Mouse (Mus musculus) cerebellum, adult 18-20 months (tissue): ENCODE data around the gene 2210010C04Rik.

ENCODE experiments used
- DNase-seq, 2 experiments: peaks; one replicate each; pipeline ENCODE4 v3.0.0; 2021

The 2210010C04Rik gene

GRCm38 (mm10) chr6:41035409-41035808 lies at the start of gene 2210010C04Rik:
Gene 2210010C04Rik (minus strand): TSS chr6:41035509.
- DNase-seq: no peak

GRCm38 (mm10) chr6:41080121-41080520 lies 44.8 kb upstream of the 2210010C04Rik start:
- no peak for DNase-seq

DNA sequence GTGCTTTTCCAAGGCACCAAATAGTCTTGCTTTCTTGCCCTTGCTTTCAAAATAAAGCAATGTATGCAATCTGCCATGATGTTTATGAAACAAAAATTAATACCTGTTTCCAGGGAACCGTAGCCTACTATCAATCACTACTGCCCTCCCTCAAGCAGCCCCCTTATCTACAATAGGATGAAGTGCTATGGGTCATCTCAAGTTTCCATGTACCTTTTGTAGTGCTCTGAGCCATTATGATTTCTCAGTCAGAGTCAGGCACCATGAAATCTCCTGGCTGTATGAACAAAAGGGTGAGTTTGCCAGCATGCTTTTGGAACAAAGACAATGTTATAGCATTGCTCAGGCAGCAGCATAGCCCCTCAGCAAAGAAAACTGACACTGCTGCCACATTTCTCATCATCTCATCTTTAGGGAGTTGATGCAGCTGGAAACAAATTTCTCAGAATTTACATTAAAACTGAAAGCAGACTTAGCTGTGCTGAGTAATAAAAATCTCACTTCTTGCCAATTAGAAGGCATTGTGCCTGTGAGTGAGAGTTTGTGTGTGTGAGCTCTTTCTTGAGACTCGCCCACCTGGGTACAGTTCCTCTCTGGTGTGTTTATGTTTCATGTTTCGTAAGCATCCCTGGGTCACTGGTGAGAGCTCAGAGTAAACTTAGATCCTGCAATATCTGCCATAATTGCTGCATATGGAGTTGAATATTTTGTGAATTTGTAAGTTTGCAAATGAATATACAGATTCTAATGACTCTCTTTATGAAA lies 43.4 kb upstream of the 2210010C04Rik start:
- DNase-seq: no peak

GRCm38 (mm10) chr6:41075753-41076152 lies 40.4 kb upstream of the 2210010C04Rik start:
- DNase-seq: no peak

- DNase-seq: no peak
Observed at GRCm38 (mm10) chr6:41063332-41063731, 28.0 kb upstream of the 2210010C04Rik start.

DNA sequence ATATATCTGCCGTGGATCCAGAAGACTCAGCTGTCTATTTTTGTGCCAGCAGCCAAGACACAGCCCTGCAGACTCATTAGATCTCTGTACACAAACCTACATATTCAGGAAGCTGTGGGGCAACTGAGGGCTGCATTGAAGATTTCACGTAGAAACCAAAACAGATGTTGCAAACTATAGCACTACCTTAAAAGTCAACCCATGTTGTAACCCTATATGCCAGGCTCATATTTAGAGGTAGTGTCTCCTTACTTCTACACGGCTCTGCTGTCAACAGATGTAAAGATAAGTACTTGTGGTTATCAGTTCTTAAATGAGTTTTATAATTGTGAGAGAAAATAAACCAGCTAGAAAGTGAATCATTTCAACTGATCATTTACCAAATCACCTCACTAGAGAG lies 27.4 kb upstream of the 2210010C04Rik start:
- no peak for DNase-seq

GRCm38 (mm10) chr6:41062081-41062480 lies 26.8 kb upstream of the 2210010C04Rik start:
- no peak for DNase-seq

DNA sequence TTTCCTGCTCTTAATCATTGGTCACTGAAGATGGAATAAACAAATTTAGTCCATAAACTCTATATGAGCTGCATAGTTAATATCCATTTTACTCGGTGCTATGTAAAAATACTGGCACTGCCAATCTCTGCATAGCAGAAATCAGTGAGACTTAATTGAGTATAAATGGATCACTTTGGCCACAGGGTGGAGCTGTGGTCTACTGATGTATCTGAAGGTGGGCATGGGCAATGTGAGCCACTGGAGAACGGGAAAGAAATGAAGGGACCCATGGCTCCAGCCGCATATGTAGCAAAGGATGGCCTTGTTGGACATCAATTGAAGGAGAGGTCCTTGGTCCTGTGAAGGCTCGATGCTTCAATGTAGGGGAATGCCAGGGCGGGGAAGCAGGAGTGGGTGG lies 25.8 kb upstream of the 2210010C04Rik start:
- DNase-seq: no peak

DNA sequence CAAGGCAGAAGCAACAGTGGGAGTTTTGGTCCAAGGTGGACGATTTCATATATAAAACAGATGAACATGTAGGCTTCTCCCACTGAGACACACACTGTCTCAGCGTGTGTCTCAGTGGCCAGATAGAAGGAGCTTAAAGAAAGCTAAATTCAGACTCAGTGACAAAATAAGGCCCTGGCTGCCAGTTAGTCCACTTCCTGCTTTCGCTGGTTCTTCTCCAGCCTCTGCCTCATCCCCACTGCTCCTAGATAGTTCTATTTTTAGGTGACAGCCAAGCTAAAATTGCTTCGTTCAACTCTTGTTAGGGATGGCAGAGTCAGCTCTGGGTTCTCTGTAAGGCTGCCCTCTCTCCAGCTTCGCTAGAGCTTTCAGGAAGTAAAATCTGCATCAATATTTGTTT lies 22.3 kb upstream of the 2210010C04Rik start:
- DNase-seq: no peak

GRCm38 (mm10) chr6:41055581-41055980 lies 20.3 kb upstream of the 2210010C04Rik start:
- DNase-seq: no peak

DNA sequence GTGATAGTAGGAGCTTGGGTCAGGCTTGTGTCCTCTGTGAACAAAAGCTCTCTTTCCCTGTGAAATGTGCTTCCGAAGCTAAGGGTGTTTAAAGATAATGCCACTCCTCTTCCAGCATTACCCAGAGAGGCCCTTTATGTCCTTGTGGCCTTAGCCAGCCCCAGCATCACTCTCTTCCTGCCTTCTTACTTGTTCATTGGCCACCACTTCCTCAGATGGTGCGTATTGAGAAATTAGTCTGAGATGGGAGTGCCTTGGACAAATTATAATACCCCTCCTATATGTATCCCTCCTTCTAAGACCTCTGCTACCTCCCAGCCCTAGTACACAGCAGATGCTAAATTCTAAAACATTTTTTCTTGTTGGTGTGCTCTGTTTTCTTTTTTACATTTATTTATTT lies 19.1 kb upstream of the 2210010C04Rik start:
- DNase-seq: no peak

- DNase-seq: no peak
Observed at GRCm38 (mm10) chr6:41051824-41052223, 16.5 kb upstream of the 2210010C04Rik start.

DNA sequence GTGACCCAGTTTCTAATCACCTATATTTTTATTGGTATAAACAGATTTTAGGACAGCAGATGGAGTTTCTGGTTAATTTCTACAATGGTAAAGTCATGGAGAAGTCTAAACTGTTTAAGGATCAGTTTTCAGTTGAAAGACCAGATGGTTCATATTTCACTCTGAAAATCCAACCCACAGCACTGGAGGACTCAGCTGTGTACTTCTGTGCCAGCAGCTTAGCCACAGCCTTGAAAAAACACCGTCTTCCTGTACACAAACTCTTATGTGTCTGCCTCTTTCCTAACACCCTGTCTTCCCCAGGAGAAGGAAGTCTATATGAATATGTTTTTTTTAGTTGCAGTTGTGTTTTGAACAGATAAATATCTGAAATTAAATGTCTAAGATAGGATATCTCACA lies 13.3 kb upstream of the 2210010C04Rik start:
- no peak for DNase-seq

DNA sequence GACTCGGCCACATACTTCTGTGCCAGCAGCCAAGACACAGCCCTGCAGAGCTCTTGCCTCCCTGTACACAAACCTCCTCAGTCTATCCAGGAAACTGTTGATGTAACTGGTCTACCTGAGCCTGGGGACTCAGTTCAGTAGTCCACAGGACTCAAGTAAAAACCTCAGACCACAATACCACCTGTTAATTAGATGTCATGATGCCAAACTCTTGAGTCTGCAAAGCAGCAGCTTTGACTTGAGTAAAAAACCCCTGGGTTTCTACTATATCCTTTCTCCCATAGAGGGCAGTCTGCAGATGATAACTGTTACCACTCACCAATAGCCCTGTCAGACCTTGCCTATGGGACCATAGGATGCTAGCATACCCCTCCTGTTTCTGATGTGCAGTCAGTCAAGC lies 12.7 kb upstream of the 2210010C04Rik start:
- DNase-seq: no peak

DNA sequence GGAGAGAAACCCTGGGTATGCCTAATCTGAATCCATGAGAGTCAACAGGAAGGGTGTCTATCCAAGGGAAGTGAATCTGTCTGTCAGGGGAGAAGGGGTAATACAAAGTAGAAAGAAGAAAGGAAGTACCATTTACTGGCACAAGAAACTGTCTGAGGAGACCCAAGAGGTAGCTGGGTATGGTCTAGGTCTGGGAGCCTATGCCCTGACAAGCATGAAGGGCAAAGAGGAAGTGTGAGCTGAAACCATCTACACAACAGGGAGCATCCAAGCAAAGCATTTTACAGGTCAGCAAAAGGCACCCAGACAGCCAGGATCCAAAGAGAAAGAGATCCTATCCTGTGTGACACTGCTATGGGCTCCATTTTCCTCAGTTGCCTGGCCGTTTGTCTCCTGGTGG lies 11.9 kb upstream of the 2210010C04Rik start:
- DNase-seq: no peak

DNA sequence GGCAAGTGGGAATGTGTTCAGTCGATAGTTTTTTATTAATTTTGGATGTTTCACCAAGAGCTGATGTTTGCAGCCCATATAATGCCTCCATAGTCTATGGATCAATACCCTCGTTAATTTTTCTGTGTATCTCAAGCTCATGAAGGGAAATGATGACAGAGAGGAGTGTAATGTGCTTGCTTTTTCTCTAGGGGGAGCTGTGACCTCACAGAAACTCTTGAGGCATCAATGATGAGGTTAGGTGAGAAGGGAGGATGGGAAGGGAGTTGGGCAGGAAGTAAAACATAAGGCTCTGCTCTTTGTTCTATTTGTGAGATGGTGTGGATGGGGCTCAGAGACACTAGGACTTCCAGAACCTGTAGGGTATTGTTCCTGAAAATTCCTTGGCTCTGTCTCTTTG lies 11.2 kb upstream of the 2210010C04Rik start:
- DNase-seq: no peak

GRCm38 (mm10) chr6:41044753-41045152 lies 9.4 kb upstream of the 2210010C04Rik start:
- DNase-seq: no peak

GRCm38 (mm10) chr6:41044314-41044713 lies 9.0 kb upstream of the 2210010C04Rik start:
- no peak for DNase-seq

GRCm38 (mm10) chr6:41032802-41033201 lies 2.5 kb downstream of the 2210010C04Rik start:
- DNase-seq: no peak

- no peak for DNase-seq
Observed at GRCm38 (mm10) chr6:41032231-41032630, 3.1 kb downstream of the 2210010C04Rik start.

DNA sequence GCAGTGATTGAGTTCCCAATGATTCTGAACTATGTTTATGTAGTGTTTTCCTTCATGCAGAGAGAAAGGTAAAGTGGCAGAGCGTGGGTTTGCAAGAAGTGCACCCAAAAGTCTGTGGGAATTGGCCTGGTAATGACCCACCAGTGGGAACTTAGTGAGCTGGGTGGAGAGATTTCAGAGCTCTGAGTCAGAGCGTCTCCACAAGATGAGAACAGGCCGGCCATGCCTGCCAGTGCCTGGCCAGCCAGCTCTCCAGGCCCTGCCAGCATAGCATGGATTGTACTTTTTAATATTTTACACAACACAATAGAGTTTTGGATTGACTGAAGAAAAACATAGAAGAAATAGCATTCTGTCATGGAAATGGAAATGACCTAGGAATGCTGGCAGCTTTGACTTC lies 4.5 kb downstream of the 2210010C04Rik start:
- no peak for DNase-seq

DNA sequence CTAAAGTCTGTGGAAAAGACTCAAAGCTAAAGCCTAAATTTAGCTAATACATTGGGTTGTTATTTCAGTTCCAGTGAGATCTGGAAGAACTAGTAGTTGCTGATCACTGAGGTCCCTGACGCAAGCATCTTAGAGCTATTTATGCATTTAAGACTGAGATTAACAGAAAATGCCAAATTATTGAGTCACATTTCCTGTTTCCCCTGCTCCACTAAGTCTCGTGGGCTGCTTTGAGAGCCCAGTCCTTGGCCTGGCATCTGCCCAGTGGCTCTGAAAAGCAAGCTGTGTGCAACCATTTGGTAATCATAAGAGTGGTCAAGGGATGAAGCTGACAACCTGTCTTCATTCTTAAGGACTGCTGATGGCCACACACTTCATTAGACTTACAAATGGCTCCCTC lies 8.3 kb downstream of the 2210010C04Rik start:
- DNase-seq: no peak

DNA sequence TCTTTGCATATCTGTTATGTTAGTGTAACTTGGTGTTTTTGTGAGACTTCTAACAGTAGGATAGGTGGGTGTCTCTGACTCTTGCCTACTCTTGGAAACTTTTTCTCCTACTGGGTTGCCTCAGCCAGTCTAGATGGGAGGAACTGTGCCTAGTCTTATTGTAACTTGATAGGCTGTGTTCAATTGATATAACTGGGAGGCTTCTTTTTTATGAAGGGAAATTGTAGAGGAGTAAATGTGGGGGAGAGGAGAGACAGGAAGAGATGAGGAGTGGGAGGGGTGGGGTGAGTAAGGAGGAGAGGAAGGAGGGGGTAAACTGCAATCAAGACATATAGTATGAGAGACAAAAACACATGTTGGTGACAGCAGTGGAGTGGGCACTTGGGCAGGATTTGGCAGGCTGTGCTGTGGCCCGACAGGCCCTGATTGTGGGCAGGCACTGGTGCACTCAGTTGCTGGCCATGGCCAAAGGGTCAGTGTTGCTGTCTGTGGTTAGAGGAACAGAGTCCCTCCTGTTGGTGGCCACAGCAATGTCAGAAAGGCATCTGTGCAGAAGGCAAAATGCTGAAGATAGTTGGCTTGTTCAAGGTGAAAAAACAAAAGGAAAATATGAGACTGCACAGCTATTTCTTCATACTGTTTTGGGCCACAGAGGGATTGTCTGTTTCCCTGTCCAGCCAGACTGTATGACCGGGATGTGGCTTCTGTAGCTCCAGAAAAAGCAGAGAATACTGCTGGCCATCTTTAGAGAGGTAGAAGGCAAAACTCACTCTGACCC lies 9.2 kb downstream of the 2210010C04Rik start:
- DNase-seq: no peak

DNA sequence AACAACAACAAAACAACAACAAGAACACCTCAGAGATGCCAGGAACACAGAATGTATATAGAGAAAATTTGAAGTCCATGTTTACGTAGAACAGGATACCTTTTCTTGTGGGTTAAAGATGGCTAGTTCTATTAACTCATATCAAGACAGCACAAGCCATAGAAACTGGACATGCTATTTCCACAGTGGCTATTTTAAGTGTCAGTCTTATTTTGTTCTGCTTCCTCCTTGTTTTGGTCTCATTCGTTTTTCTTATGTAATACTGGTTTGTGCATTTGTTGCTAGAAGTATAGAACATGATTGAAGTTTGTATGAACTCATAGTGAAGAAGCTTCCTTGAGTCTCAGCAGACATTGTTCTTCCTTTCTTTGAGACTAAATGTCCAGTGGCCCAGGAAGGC lies 16.2 kb downstream of the 2210010C04Rik start:
- DNase-seq: no peak
